Mouse (Mus musculus): ENCODE measurements at regions not wholly inside any gene's neighbourhood (a gene's known extent, or its start where the extent isn't known, plus 50 kb on each side); places are given as distances from the start of the nearest gene placed in this dataset.
A peak's percentile ranks its signal among the peaks of the same experiment; 100 is the strongest.

DNA sequence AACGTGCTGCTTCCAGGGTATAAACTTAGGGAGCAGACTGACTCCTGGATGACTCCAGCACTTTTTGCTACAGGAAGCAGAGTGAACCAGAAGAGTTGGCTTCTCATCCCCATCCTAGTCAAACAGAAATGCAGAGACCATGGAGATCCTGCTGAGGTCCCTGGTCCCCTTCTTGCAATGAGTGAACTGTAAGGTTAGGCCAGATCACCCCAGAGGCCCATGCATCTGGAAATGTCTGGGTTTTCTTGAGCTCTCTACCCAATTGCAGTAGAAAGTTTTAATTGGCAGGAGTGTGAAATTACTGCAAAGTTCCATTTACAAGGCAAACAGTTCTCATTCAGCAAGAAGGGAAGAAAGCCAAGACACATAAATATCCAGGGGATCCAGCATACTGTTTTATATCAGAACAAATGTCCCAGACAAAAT lies 101.8 kb downstream of the Kctd12 start:
- no peak for DNase-seq

DNA sequence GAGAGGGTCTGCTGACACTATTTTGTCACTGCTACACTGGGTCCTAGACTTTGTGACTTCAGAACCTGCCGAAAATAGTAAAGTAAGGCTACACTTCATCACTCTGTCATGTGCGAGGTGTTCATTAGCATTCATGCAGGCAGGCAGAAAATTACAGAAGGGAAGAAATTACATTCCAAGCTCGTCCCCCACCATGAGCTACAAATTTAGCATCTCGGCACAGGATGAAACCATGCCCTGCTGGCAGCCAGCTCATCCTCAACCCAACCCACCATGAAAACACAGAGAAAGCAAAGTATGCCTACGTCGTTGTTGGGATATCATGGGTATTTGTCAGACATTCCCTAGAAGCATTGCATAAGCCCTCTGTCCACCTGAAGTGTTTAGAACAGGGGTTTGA lies 103.9 kb downstream of the Kctd12 start:
- no peak for DNase-seq

DNA sequence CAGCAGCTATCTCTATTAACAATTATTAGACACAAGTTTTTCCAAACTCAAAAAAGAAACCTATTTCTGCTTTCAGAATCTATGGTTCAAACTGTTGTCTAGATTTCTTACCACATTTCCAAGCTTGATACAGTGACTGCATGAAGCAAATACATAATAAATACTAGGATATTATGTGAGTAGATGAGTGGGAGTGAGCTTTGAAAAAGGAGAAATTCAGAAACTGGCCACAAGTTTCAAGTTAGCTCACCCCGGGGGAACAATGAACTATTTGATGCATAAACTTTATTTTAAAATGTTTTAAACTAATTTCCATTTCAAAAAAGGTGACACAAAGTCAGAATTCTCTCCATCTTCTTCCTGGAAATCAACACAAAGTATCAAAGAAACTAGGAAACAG lies 114.3 kb downstream of the Kctd12 start:
- DNase-seq = no peak

DNA sequence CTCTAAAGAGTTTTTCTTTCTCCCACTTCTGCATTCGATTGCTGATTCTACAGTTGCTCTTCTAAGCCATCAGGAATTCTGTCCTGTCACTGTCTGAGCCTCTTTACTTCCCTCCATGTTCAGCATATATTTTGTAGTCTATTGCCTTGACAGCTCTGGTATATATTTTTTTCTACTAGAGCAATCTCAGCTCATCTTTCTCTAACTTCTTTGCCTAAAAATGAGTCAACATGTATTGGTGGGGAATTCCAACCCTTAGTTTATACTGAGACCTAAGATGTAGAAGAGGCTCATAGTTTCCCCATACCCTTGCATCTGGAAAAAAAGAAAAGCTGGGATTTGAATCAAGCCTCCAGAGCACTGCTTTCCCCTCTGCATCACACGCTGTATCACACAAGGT lies 114.7 kb downstream of the Kctd12 start:
- DNase-seq = no peak

DNA sequence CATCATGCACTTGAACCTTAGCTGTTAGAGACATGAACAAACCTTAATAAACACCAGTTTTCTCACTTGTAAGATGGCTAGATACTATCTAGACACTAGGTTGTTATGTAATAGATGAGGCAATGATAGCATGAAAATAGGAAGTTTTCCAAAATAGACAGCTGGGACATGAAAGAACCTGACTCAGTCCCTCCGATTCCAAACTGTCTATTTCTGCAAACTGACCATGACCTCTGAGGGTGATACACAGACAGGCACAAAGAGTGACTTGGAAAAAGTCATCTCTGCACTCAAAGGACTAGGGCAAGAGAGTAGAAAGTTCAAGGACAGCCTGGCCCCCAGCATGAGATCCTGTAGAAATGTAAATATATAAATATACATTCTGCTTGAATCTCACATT lies 115.9 kb downstream of the Kctd12 start:
- DNase-seq = no peak

DNA sequence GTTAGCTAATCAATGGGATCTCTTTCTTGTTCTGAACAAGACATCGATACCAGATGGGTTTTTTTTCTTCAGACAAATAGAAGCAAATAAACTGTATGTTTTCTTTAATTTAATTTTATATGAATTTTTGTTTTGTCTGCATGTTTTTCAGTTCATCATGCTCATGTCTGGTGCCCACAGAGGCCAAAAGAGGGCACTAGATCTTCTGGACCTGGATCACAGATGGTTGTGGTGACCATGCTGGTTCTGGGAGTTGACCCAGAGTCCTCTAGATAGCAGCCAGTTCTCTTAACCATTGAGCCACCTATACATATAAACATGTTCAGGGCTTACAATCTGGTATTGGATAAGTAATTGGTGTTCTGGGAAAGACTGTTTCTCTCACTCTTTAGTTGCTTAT lies 120.7 kb downstream of the Kctd12 start:
- DNase-seq = no peak

DNA sequence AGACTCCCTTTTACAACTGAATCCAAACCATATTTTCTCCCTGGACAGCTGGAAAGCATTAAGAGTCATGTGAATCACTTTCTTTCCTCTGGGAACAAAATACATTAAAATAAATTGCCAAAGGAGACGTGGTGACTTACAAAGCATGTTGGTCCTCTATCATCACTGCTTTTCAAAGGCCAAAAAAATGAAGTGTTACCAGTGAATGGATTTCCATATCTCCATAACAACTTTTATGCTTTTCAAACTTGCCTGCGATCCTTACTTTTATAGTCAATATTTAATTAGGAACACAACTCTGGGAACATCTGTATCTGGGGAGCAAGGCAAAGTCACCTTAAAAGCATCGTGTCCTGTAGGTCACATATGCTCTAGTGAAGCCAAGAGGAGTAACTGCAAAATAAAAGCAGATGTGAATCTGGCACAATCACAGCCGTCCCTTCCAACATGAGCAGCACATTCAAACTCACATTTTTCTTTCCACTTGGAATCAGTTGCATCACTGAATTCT lies 123.0 kb downstream of the Kctd12 start:
- no peak for DNase-seq

DNA sequence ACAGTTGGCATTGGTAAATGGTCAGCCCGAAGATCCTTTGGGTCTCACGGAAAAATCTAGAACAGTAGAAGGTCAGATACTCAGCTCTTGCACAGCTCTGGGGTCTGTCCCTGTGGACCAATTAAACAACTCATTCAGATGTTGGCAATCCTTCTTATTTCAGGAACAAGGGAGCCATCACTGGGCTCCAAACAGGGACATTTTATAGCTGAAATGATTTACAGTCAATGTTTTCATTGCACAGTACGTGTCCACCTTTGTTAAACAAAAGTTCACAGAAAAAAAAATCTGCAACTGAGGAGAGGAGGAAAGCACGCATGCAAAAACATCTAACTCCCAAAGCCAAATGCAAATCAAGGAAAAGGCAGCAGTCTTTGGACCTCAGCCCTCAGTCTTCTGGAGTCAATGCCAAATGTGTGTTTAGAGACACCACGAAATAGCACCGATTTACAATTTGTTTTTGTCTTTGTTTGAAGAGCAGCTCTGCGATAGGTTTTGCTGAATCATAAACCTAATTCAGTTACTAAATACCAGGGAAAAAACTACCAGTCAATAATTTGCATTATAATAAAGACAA lies 127.1 kb downstream of the Kctd12 start:
- DNase-seq = no peak

DNA sequence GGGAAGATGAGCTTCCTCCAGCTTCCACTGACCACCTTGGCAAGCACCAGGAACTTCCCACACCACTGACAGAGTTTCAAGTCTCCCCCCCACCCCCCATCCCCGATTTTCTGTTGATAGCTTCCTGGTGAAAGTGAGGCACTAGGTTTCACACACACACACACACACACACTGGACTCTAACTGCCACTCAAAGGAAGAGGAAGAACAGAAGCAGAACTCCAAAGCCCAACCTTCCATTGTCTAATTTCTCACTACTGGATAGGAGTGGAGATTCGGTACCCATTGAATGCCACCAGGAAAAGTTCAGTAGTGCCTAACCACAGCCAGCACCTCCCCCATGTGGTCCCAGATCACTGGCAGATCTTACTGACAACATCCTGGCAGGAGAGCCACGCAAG lies 138.7 kb downstream of the Kctd12 start:
- no peak for DNase-seq

DNA sequence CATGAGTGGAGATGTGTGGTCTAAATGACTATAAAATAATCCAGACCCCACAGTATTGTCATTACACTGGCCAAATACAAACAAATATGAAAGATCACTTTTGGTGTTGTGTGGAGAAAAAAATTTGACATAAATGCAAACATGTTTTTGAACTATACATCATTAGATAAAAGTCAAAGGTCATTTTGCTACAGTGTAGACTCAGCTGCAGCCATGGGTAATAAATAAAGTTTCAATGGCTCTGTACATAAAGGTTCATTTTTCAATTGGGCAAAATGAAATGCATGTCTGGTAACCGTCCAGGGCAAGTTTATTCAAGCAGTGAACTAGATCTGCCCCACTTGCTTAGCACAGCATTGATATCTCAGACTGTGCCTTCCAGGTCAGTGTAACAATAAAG lies 144.8 kb downstream of the Kctd12 start:
- DNase-seq = no peak

DNA sequence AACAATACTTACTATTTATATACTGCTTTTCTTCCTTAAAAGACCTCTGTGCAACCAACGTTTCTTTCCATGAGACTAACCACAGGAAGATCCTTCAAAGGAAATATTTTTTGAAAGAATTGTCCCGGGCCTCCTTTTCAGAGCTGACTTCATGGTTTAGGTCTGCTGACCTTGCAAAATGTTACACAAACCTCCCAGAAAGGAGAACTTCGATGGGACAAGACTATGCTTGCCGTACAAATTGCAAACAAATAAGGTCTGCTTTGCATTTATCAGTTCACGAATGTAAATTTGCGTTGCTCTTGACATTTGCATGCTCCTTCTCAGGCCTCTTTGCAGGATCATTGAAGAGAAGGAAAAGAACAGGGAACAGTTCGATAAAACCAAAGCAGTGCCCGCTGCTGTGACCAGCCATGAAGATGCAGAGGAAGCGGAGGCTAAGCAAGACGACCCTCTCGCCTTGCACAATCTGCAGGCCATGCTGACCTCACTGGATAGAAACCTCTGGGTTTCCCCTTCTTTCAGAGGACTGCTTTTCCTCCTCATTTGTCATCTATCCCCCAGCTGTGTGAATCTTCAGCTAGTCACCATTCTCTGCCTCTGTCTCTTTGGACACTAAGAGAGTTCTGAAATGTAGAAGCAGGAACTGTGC lies 147.2 kb downstream of the Kctd12 start:
- DNase-seq = no peak

DNA sequence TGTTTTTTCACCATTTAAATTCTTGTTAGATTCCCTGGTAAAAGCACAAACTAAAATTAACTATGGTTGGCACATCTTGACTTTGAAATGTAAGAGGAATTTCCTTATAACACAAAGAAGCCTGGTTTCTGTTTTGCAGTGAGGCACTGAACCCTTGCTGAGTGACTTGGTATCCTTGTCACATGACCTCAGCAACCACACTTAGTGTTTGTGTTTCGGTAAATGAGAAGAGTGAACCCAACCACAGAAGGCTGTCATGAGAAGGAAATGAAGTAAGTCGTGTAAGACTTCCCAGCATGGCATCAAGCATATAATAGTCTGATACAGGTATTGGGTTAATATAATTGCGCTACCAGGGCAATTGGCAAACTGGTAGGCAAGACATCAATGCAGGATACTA lies 154.0 kb downstream of the Kctd12 start:
- DNase-seq = no peak

DNA sequence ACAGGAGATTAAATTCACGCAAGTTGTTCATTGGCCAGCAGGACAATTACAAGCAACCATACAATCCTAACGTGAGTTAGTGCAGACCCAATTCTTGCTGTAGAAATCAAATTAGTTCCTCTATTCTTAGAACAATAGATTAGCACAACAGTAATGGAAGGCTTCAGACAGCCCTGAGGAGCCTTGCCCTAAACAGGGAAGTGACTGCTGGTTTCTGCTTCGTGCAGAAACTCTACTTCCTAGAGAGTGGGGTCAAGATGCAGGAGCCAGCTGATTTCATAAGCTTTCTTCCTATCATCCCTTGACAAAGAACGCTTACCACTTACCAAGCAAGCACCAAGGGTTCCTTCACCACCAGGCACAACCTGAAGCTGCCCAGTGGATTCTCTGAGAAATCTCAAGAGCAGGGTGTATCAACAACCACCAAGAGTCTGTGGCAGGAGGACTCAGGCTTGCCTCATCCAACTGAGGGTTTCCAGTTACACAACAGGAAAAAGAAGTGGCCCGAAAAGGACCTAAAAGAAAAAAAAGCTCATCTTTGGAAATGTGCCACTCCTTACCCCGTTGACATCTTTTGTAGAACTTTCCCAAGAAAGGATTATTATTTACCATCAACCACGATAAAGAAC lies 154.6 kb downstream of the Kctd12 start:
- no peak for DNase-seq

DNA sequence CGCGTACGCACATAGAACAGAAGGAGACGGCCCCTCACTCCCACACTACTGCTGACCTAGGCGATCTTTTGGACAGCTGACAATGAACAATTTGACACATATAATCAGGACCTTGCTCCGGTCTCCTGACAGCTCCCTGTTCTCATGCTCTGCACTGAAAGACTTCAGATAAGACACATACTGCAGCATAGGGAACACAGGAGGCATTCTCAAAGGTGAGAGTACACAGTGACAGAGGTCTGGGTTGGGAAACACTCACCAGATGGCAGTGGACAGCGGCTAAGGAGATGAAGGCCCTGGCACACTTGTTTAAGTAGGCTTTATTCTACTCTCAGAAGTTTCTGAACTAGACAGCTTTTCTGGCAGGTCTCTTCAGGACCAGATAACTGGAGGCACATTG lies 156.9 kb downstream of the Kctd12 start:
- no peak for DNase-seq

DNA sequence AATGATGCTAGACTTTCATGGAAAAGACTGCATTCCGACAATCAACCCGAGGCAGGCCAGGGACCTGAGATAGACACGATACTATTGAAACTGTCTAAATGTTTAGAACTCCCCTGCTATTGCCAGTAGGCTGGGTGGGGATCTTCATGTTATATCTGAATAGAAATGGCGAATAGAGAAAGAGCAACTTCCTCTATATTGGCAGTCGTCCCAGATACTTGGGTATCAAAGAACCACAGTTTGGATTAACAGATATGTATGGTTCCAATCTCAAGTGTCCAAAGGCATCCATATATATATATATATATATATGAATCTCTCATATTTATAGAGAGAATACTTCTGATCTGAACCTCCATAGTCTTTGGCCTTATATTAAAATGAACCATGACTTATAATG lies 161.8 kb downstream of the Kctd12 start:
- DNase-seq = no peak

DNA sequence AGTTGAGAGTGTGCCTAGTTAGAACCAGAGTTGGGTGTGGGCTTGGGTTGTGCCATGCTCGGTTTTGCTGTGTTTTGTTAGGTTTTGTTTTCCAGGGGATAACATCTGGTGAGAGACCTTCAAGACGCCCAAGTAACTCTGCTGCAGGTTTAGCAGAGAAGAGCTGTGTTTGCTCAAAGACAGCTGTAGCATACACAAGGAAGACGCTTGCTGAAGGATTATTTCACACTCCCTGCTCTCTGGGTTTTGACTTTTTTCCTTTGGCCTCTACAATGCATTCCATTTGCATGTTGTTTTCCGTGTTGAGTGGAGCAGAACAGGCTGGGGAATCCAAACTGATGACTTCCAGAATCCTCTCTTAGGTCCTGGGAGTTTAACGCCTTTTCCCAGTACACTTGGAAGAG lies 170.8 kb downstream of the Kctd12 start:
- DNase-seq = no peak

DNA sequence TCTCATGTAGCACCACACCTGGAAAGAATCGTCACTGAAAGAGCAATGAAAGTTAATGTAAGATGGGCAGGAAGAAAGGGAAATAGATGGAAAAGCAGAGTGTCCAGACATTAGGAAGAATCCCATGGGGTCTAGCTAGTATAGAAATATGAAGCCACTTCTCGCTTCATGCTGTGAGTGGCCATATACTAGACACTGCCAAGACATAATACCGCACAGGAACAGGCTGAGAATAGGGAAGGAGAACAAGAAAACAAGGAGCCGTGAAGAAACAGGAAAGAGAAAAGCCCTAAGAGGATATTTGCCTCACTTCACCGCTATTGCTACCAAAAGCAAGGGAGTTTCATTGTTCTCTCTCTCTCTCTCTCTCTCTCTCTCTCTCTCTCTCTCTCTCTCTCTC lies 171.4 kb downstream of the Kctd12 start:
- DNase-seq = no peak

DNA sequence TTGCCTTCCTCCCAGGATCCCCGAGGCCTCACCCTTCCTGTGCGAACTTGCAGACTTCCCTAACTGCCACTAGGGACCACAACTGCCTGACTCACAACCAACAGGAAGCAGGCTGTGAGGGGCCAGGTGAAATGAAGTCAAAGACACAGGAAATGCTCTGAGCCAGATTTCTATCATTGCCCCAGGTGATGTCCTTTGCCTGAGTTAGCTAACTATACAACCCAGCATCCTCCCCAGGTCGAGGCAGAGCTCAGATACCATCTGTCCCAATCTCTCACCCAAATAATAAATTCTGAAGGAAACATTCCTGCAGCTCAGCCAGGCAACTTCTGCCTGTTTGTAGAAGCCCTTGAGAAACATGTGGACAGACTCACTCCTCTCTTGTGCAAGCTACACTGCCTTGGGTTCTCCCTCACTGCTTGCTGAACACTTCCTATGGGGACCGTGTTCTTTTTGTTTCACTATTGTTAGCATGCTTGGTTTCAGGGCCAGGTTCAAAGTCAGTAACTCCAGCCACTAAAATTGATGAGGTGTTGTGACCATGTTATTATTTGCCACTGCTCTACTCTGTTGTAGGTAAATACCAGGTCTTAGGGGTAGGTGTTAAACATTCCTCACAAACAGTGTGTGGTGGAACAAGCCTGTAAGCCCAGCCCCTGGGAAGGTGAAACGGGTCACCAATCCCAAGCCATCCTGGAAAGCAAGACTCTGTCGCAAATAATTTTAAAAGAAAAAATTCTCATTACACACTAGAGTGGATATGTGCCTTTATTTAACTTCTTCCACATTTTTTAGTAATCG lies 172.1 kb downstream of the Kctd12 start:
- DNase-seq = peak; percentile 23

DNA sequence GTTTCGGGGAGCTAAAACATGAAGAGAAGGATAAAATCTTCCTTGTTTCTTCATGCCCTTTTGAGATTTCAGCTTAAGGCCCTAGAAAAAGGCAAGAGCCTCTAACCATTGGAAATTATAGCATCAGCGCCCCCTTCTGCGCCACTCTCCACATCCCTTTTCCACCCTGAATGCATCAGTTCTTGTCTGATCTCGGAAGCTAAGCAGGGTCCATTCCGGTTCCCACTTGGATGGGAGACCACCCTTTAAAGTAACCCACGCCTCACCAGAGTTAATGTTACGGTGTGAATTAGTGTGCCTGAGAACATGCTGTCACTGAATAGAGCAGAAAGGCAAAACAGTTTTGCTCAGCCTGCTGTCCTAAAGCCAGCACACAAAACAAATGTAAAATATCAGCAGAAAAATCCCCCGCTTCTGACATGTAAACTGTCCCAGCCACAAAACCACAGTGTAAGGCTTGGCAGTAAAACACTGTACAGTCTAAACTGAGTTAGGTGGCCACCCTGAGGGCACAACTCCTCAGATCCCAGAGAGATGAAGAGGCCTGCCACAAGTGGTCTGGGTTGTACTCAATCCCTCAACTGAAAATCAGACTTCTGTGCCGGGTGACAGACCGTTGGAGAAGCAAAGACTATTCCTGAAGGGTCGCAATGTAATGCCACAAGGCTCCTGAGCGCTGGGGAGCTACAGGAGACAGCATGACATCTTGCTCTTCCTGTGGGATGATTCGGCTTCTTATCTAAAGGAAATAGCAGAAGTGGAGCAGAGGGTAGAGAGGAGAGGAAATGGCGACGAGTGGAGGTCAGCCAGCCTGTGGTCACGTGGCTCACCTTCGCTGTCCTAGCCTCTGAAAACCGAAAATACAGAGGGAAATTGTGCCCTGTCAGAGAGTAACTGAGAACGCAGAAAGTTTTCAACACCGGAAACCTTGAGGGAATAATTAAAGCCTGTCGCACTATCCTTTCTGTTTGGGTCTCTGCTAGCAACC lies 176.2 kb downstream of the Kctd12 start:
- DNase-seq = peak; percentile 38

DNA sequence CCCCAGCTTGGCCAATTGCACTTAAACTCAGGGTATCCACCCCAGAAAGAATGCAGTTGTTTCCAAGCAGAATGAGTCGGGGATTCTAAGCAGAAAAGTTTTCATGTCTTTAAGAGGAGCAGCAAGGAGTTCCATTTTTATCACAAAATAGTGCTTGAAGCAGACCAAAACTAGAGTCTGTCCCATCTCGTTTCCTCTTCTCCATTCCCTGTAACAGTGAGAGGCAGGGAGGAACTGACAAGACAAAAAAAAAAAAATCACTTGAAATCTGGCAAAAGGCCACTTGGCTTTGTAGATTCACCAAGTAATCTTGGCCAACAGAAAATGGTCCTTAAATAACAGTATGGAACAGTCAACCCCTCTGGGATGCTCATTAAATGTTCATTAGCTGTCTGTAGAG lies 186.8 kb downstream of the Kctd12 start:
- no peak for DNase-seq

DNA sequence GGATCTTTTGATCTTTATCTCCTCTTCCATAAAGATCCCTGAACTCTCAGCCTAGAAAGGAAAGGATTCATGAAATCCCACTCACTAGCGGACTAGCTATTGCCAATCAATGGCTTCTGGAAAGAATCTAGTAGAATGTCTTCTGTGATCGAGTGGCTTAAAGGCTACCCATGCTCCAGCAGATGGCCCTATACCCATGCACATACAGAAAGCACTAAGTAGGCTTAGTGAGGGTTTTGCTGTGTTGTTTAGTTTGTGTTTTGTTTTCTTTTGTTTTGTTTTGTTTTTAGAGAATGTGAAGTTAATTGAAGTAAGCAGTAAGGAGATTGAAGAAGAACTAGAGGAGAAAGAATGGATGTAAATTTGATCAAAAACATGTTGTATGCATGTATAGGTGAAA lies 187.5 kb downstream of the Kctd12 start:
- no peak for DNase-seq

DNA sequence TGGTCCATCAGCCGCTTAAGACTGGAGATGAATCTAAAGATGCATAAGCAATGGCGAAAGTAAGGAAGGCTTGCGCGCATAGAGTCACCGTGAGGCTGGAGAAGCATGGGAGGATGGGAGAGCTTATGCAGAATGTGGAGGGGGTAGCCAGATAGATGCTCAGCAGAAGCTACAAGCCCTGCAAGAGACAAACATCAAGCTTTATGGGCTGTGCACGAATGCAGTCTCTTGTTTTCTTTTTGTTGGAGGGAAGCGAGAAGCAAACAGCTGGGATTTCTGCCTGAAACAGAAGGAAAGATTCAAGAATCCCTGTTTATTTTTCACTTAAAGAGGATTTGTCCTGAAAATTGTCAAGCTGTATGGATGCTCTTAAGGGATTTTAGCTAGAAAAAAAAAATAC lies 188.7 kb downstream of the Kctd12 start:
- DNase-seq = no peak
